Mouse (Mus musculus): ENCODE data around the gene Slc38a9. TPM values are rescaled to one million over a fixed set of nuclear protein-coding genes. Genes with fewer than 3 reads are reported as not detected.
A peak's percentile ranks its signal among the peaks of the same experiment; 100 is the strongest.

Slc38a9 gene
- polyA plus RNA-seq, 1 experiment: 8.2 TPM

DNA sequence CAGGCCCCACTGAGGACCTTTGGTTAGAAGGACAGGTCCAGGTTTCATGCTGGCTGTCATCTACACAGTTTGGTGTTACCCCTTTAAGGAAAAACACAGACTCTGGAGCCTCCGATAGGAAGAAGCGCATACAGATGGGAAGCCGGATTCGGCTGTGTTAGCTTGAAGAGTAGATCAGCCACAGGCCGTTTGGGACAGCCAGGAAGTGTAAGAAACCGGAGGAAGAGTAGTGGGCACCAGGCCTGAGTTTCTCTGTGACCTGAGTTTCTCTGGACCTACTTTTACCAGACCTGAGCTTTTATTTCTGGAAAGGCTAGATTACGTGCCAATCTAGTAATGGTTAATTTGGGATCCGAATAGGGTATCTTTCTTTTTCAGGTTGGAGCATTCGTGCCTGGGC, 76.6 kb downstream of the Slc38a9 start:
- WGBS: 69% methylated on average over 9 of the region's 9 CpGs

DNA sequence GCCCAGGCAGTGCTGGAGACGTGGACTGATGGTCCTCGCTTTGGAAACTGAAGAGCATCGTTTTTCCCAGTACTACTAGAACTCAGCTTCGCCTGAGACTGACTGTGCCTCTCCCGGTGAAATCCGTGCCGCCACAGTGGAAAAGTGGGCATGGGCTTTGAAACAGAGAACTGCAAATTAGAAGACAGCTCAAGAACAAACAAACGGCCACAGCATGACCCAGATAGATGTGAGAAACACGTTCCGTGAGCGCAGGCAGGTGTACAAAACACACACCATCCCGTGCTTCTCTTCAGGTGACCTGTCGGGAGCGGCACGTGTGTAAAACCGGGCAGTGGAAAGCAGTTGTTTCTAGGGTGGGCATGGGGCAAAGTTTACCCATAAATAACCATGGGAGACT, 77.5 kb downstream of the Slc38a9 start:
- H3K36me3 ChIP-seq (ENCODE audit: control insufficient read depth, insufficient read depth, low read length): no peaks in the 10 kb centered on the region
- H3K4me1 ChIP-seq (ENCODE audit: control insufficient read depth, insufficient read depth, low read length): no peaks in the 10 kb centered on the region
- no peak overlapping the region for H3K27ac ChIP-seq (ENCODE audit: insufficient read depth, low read depth, low read length)
- TF ChIP-seq POLR2A (IDR thresholded peaks at IDR 0.05; ENCODE audit: low read depth, low read length): no peak
- H3K4me3 ChIP-seq (ENCODE audit: insufficient read depth, low read depth, low read length): no peak overlapping the region
- DNase-seq: no peak
- H3K27me3 ChIP-seq (replicated peaks; ENCODE audit: control insufficient read depth, insufficient read depth, low read length): no peaks in the 10 kb centered on the region
- WGBS: 74% methylated on average over 16 of the region's 16 CpGs

More for the DNA sequence above, 76.6 kb downstream of the Slc38a9 start:
- no peak overlapping the region for H3K27ac ChIP-seq (ENCODE audit: insufficient read depth, low read depth, low read length)
- no peak for DNase-seq
- no peak overlapping the region for H3K4me3 ChIP-seq (ENCODE audit: insufficient read depth, low read depth, low read length)
- no peaks in the 10 kb centered on the region for H3K36me3 ChIP-seq (ENCODE audit: control insufficient read depth, insufficient read depth, low read length)
- TF ChIP-seq CTCF (conservative IDR thresholded peaks at IDR 0.05; ENCODE audit: insufficient read depth, insufficient read length, low read depth, low read length): no peak
- no peak for TF ChIP-seq POLR2A (IDR thresholded peaks at IDR 0.05; ENCODE audit: low read depth, low read length)
- no peaks in the 10 kb centered on the region for H3K27me3 ChIP-seq (replicated peaks; ENCODE audit: control insufficient read depth, insufficient read depth, low read length)
- no peaks in the 10 kb centered on the region for H3K4me1 ChIP-seq (ENCODE audit: control insufficient read depth, insufficient read depth, low read length)

DNA sequence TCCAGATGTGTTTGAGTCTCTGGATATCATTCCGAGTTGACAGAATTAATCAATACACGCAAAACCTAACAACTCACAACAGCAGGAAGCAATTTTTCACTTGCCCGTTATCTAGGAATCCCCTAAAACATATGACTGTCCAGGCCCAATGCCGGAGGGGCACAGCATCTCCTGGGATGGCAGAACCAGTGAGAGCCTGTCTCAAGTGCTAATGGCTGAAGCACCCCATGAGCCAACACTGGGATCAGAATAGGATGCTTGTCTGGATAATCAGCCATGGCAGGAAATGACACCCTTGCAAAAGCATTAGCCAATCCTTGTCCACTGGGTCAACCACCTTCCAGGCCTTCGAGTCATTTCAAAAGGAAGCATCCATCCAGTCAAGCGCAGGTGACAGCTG, 79.5 kb downstream of the Slc38a9 start:
- 87% methylated on average over 6 of the region's 6 CpGs for WGBS
- Histone ChIP-seq H3K36me3 (ENCODE audit: control insufficient read depth, insufficient read depth, low read length) (no peaks in the 10 kb centered on the region), H3K27ac (ENCODE audit: insufficient read depth, low read depth, low read length) (no peak overlapping the region), H3K4me3 (ENCODE audit: insufficient read depth, low read depth, low read length) (no peak overlapping the region), H3K4me1 (ENCODE audit: control insufficient read depth, insufficient read depth, low read length) (peaks cover 6% of the 10 kb centered on the region), H3K27me3 (replicated peaks; ENCODE audit: control insufficient read depth, insufficient read depth, low read length) (no peaks in the 10 kb centered on the region)
- TF ChIP-seq POLR2A (IDR thresholded peaks at IDR 0.05; ENCODE audit: low read depth, low read length): no peak
- no peak for DNase-seq

DNA sequence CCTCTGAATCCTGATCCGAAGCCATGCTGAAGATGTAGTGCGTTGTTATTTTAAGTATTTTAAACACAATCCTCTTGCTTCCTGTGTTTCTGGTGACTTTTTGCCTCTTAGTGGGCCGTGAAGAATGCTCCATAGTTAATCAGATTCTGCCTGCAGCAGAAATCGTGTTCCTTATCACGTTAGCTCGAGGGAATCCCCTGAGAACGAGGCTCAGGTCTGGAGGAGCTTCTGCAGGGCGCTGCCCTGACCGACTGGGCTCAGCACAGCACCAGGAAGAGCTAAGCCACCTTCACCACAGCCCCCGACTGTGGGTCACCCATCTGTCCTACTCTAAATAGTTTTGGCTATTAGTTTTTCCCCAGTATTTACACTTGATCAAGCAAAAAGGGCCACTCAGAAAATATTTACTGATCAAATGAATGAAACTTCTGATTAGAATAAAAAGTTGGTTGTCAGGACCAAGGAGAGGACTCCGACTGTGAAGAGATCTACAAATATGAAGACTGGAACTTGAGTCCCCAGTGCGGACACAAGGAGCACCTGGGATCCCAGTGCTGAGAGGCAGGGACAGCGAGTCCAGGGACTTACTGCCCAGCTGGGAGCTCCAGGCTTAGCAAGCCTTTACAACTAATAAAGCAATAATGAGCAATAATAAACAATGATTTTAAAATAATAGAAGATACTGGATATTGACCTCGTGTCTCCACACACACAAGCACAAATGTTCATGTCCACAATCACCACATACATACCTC, 81.7 kb downstream of the Slc38a9 start:
- H3K4me1 ChIP-seq (ENCODE audit: control insufficient read depth, insufficient read depth, low read length): peaks cover 6% of the 10 kb centered on the region
- no peak overlapping the region for H3K4me3 ChIP-seq (ENCODE audit: insufficient read depth, low read depth, low read length)
- no peak for DNase-seq
- 56% methylated on average over 14 of the region's 14 CpGs for WGBS
- TF ChIP-seq POLR2A (IDR thresholded peaks at IDR 0.05; ENCODE audit: low read depth, low read length): no peak
- TF ChIP-seq CTCF (conservative IDR thresholded peaks at IDR 0.05; ENCODE audit: insufficient read depth, insufficient read length, low read depth, low read length): no peak
- peak overlapping the region; percentile 76 for H3K27ac ChIP-seq (ENCODE audit: insufficient read depth, low read depth, low read length)
- H3K27me3 ChIP-seq (replicated peaks; ENCODE audit: control insufficient read depth, insufficient read depth, low read length): no peaks in the 10 kb centered on the region
- H3K36me3 ChIP-seq (ENCODE audit: control insufficient read depth, insufficient read depth, low read length): no peaks in the 10 kb centered on the region

DNA sequence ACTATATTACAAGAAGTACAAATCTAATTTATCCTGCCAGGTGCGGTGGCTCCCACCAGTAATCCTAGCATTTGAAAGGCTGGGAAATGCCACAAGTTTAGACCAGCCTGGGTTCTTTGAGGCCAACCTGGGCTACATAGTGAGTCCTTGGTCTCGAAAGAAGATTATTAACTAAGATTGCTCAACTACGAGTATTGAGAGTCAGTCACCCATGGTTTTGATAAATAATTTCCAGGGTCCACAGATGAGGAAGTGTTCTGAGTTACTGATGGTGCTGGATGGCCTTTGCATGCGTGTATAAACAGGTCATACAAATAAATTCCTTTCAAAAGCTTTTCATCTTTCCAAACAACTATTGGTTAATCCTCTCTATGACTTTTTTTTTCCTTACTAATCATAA, 83.1 kb downstream of the Slc38a9 start:
- DNase-seq: peak; percentile 52
- Histone ChIP-seq H3K4me3 (ENCODE audit: insufficient read depth, low read depth, low read length) (no peak overlapping the region), H3K27me3 (replicated peaks; ENCODE audit: control insufficient read depth, insufficient read depth, low read length) (no peaks in the 10 kb centered on the region), H3K36me3 (ENCODE audit: control insufficient read depth, insufficient read depth, low read length) (no peaks in the 10 kb centered on the region), H3K4me1 (ENCODE audit: control insufficient read depth, insufficient read depth, low read length) (peaks cover 6% of the 10 kb centered on the region), H3K27ac (ENCODE audit: insufficient read depth, low read depth, low read length) (peak overlapping the region; percentile 60)
- no peak for TF ChIP-seq CTCF (conservative IDR thresholded peaks at IDR 0.05; ENCODE audit: insufficient read depth, insufficient read length, low read depth, low read length)
- no peak for TF ChIP-seq POLR2A (IDR thresholded peaks at IDR 0.05; ENCODE audit: low read depth, low read length)
- WGBS: 49% methylated on average over 4 of the region's 4 CpGs

DNA sequence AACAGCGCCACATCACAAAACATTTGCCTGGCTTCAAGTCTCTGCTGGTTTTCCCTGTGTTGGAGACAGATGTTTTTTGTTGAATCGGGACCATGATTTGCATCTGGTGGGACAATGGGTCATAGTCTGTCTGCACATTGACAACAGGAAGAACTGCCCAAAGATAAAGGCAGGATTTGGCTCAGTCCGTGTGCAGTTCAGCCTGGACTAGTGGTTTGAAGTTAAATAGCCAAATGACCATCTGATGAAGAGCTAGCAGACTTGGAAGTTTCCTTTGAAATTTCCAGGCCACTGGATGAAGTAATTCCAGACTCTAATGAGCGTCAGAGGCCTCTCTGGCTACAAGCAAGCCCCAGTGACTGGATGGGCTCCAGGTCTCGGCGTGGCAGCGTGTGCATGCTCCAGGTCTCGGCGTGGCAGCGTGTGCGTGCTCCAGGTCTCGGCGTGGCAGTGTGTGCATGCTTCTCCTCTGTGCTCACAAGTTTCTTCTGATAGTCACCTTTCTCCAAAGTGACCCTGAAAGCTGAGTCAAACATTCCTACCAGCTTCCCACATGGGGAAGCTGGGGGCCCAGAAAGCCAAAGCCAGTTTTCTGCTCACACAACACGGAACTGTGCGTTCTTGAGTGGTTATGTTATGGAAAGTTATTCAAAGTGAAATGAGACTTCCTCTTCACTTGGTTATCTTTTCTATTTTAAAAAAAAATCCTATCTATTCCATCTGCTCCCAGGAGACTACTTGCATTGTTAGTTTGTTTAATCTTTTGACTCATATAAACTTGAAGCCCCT, 83.7 kb downstream of the Slc38a9 start:
- 74% methylated on average over 15 of the region's 15 CpGs for WGBS
- no peaks in the 10 kb centered on the region for H3K27me3 ChIP-seq (replicated peaks; ENCODE audit: control insufficient read depth, insufficient read depth, low read length)
- H3K27ac ChIP-seq (ENCODE audit: insufficient read depth, low read depth, low read length): peak overlapping the region; percentile 44
- H3K4me3 ChIP-seq (ENCODE audit: insufficient read depth, low read depth, low read length): no peak overlapping the region
- H3K4me1 ChIP-seq (ENCODE audit: control insufficient read depth, insufficient read depth, low read length): peaks cover 6% of the 10 kb centered on the region
- TF ChIP-seq CTCF (conservative IDR thresholded peaks at IDR 0.05; ENCODE audit: insufficient read depth, insufficient read length, low read depth, low read length): no peak
- TF ChIP-seq POLR2A (IDR thresholded peaks at IDR 0.05; ENCODE audit: low read depth, low read length): no peak
- peak; percentile 72 for DNase-seq
- H3K36me3 ChIP-seq (ENCODE audit: control insufficient read depth, insufficient read depth, low read length): no peaks in the 10 kb centered on the region

DNA sequence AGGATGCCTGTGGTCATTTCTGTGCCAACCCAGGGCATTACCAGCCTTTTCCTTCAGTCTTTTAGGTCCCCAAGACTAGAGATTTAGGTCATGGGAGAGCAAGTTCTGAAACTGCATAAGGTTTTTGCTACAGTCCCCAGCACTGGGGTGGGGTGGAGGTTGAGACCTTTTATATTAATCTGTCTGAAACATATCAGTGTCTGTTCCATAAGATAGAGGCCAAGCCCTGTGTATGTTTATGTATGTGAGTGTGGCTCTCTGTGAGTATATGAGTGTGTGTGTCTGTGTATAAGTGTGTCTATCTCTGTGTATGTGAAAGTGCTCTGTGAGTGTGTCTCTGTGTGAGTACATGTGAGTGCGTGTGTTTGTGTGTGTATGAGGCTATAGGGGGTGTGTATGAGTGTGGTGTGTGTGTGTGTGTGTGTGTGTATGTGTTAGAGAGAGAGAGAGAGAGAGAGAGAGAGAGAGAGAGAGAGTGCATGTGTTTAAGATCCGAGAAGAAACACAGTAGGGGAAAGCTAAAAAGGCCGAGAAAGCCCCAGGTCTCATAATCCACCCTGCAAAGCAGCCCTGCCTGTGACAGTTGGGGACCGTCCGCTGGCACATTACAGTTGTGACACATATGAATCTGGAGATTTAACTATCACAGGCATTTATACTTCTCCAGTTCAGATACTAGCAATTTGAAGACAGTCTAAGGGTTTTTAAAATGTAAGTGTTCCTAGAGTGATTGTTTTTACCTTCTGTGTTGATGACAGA, 85.6 kb downstream of the Slc38a9 start:
- Histone ChIP-seq H3K36me3 (ENCODE audit: control insufficient read depth, insufficient read depth, low read length) (no peaks in the 10 kb centered on the region), H3K4me3 (ENCODE audit: insufficient read depth, low read depth, low read length) (no peak overlapping the region), H3K27ac (ENCODE audit: insufficient read depth, low read depth, low read length) (no peak overlapping the region), H3K4me1 (ENCODE audit: control insufficient read depth, insufficient read depth, low read length) (peaks cover 6% of the 10 kb centered on the region), H3K27me3 (replicated peaks; ENCODE audit: control insufficient read depth, insufficient read depth, low read length) (no peaks in the 10 kb centered on the region)
- DNase-seq: no peak
- TF ChIP-seq POLR2A (IDR thresholded peaks at IDR 0.05; ENCODE audit: low read depth, low read length): no peak
- no peak for TF ChIP-seq CTCF (conservative IDR thresholded peaks at IDR 0.05; ENCODE audit: insufficient read depth, insufficient read length, low read depth, low read length)
- 96% methylated on average over 5 of the region's 5 CpGs for WGBS

Data from kidney, adult 2 months (tissue).